ENCODE assay signal across 8 mouse cellular contexts in the genomic region with DNA sequence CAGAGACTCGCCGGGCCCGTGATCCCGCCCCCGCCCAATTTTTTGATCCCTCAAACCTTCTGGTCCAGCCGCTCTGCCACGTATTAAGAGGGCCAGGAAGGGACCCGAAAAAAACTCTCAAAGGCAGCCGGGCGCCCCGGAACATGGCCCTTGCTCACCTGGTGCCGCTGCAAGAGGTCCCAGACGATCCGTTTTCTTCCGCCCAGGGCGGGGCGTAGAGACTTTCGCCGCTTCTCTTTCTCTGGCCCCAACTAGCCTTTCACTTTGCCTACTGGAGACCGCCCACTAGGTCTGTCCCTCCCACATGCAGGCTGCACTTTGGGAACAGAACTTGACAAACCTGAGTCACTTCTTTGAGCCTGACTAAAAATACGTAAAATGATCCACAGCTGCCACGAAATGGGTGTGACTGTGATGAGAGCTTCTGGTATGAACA. TPM values are rescaled to one million over a fixed set of nuclear protein-coding genes. Genes with fewer than 3 reads are reported as not detected.
DNase-seq lines count a peak whose midpoint lies in the region; ATAC-seq and TF ChIP-seq lines count a peak whose summit lies in the region.

No protein-coding gene starts in this region.

- H3K4me3 ChIP-seq in heart, adult 2 months, result peak overlapping the region; percentile 56
- peak overlapping the region; percentile 15 for H3K4me3 ChIP-seq in neural tube, embryonic 12.5 days

- DNase-seq in left cerebral cortex, adult 18-20 months (ENCODE audit: low spot score in 2 of 2), result peak; percentile 50 to 69
- no peak for DNase-seq in left cerebral cortex, adult 11 months (ENCODE audit: low spot score)
- peak; percentile 46 for DNase-seq in embryo, embryonic 9.5 days (ENCODE audit: extremely low spot score)
- DNase-seq in heart, adult 2 months, result peak; percentile 78 to 85
- peak; percentile 76 for DNase-seq in kidney, adult 18-20 months
- DNase-seq in lung, adult 18-20 months, result peak; percentile 91 to 93
- peak; percentile 69 for DNase-seq in testis, postnatal 14 days (ENCODE audit: low spot score)

- peak overlapping the region; percentile 69 for H3K9ac ChIP-seq in heart, adult 2 months (ENCODE audit: low read depth, low read length)
- peak overlapping the region; percentile 33 for H3K9ac ChIP-seq in neural tube, embryonic 12.5 days

- peaks cover 15% of the 10 kb centered on the region for H3K4me1 ChIP-seq in heart, adult 2 months (ENCODE audit: control insufficient read depth, insufficient read depth, low read length)
- H3K4me1 ChIP-seq in neural tube, embryonic 12.5 days, result peaks cover 18% of the 10 kb centered on the region

- TF ChIP-seq CTCF in heart, adult 2 months (IDR thresholded peaks at IDR 0.05), result no peak

- no peak for TF ChIP-seq EP300 in heart, adult 2 months (IDR thresholded peaks at IDR 0.05; ENCODE audit: insufficient read depth, low read depth, low read length)

- peak overlapping the region; percentile 53 for H3K4me2 ChIP-seq in neural tube, embryonic 12.5 days (replicated peaks)

- ATAC-seq in neural tube, embryonic 12.5 days (ENCODE audit: low FRiP score, low read depth), result no peak

- peak overlapping the region; percentile 75 for H3K27ac ChIP-seq in heart, adult 2 months
- no peak overlapping the region for H3K27ac ChIP-seq in neural tube, embryonic 12.5 days

- intact Hi-C loops in heart, adult 2 months (cut with DNase I), result no loop called here

- no peaks in the 10 kb centered on the region for H3K79me2 ChIP-seq in heart, adult 2 months (replicated peaks; ENCODE audit: control insufficient read depth, insufficient read depth, low read length)

- H3K9me3 ChIP-seq in neural tube, embryonic 12.5 days, result no peaks in the 10 kb centered on the region

- 6% methylated on average over 22 of the region's 22 CpGs for WGBS in heart, adult 2 months
- WGBS in neural tube, embryonic 12.5 days, result 4% methylated on average over 22 of the region's 22 CpGs

- no peaks in the 10 kb centered on the region for H3K27me3 ChIP-seq in heart, adult 2 months (ENCODE audit: control insufficient read depth, insufficient read depth, low read length)
- no peaks in the 10 kb centered on the region for H3K27me3 ChIP-seq in neural tube, embryonic 12.5 days (replicated peaks)

- TF ChIP-seq POLR2A in heart, adult 2 months (IDR thresholded peaks at IDR 0.05; ENCODE audit: insufficient read depth, low read depth, low read length), result peak; percentile 57

- no peaks in the 10 kb centered on the region for H3K36me3 ChIP-seq in heart, adult 2 months (ENCODE audit: control insufficient read depth, insufficient read depth, low read length)
- H3K36me3 ChIP-seq in neural tube, embryonic 12.5 days, result peaks cover 11% of the 10 kb centered on the region

RNA-seq across cellular contexts. Expression of a gene that starts 4.1 kb away (rescaled TPM):
- total RNA-seq in left cerebral cortex, adult 18-20 months (2021), result 10 to 100 TPM; 39.0 to 43.2 TPM
- total RNA-seq in heart, adult 2 months (2021), result 10 to 100 TPM; 62.9 to 73.9 TPM
- 73.2 and 96.7 TPM in 2 replicates for polyA plus RNA-seq in heart, adult 2 months (2012; rRNA removed)
- polyA plus RNA-seq in neural tube, embryonic 12.5 days (2016; fragmentation: Nextera tagmentation; extraction: Ambion mirVana), result 56.9 and 60.9 TPM in 2 replicates

RNA-seq across cellular contexts. Expression of a gene that starts 25.3 kb away (rescaled TPM):
- 100 to 1,000 TPM; 223 to 237 TPM for total RNA-seq in left cerebral cortex, adult 18-20 months (2021)
- total RNA-seq in heart, adult 2 months (2021), result 100 to 1,000 TPM in 1 of 2 experiments, 10 to 100 TPM in 1; 90.8 to 105 TPM
- 63.7 and 79.9 TPM in 2 replicates for polyA plus RNA-seq in heart, adult 2 months (2012; rRNA removed)
- 114 and 121 TPM in 2 replicates for polyA plus RNA-seq in neural tube, embryonic 12.5 days (2016; fragmentation: Nextera tagmentation; extraction: Ambion mirVana)

RNA-seq across cellular contexts. Expression of a gene that starts 25.4 kb away (rescaled TPM):
- 1 to 10 TPM; 2.7 to 4.4 TPM for total RNA-seq in left cerebral cortex, adult 18-20 months (2021)
- total RNA-seq in heart, adult 2 months (2021), result 1 to 10 TPM; 2.3 to 3.1 TPM
- 4.6 and 4.9 TPM in 2 replicates for polyA plus RNA-seq in heart, adult 2 months (2012; rRNA removed)
- polyA plus RNA-seq in neural tube, embryonic 12.5 days (2016; fragmentation: Nextera tagmentation; extraction: Ambion mirVana), result 11.2 TPM in 2 replicates

RNA-seq across cellular contexts. Expression of a gene that starts 45.3 kb away (rescaled TPM):
- total RNA-seq in left cerebral cortex, adult 18-20 months (2021), result not detected
- total RNA-seq in heart, adult 2 months (2021), result not detected
- polyA plus RNA-seq in heart, adult 2 months (2012; rRNA removed), result 0.18 and 0.20 TPM in 2 replicates
- polyA plus RNA-seq in neural tube, embryonic 12.5 days (2016; fragmentation: Nextera tagmentation; extraction: Ambion mirVana), result 2.5 and 3.8 TPM in 2 replicates

RNA-seq across cellular contexts. Expression of a gene that starts 46.4 kb away (rescaled TPM):
- 10 to 100 TPM; 43.9 to 51.1 TPM for total RNA-seq in left cerebral cortex, adult 18-20 months (2021)
- 10 to 100 TPM; 25.9 to 29.7 TPM for total RNA-seq in heart, adult 2 months (2021)
- polyA plus RNA-seq in heart, adult 2 months (2012; rRNA removed), result 22.4 and 39.2 TPM in 2 replicates
- polyA plus RNA-seq in neural tube, embryonic 12.5 days (2016; fragmentation: Nextera tagmentation; extraction: Ambion mirVana), result 74.7 and 79.8 TPM in 2 replicates
